Mouse (Mus musculus): ENCODE data around the gene Mnd1. TPM values are rescaled to one million over a fixed set of nuclear protein-coding genes. Genes with fewer than 3 reads are reported as not detected.

Gene Mnd1
- polyA plus RNA-seq, 1 experiment = 1.2 TPM

- Histone ChIP-seq H3K36me3 (ENCODE audit: control insufficient read depth, insufficient read depth, low read length) (no peaks in the 10 kb centered on the region), H3K27me3 (ENCODE audit: control insufficient read depth, insufficient read depth, low read length) (no peaks in the 10 kb centered on the region), H3K4me1 (ENCODE audit: control insufficient read depth, insufficient read depth, low read length) (peaks cover 9% of the 10 kb centered on the region), H3K27ac (ENCODE audit: control insufficient read depth, insufficient read depth, low read depth, low read length) (no peak overlapping the region), H3K4me3 (ENCODE audit: control insufficient read depth, low read depth, low read length) (peak overlapping the region; percentile 51)
- TF ChIP-seq POLR2A (IDR thresholded peaks at IDR 0.05; ENCODE audit: control insufficient read depth, low read depth, low read length) (no peak), CTCF (IDR thresholded peaks at IDR 0.05; ENCODE audit: control insufficient read depth, insufficient read depth, insufficient replicate concordance, low read depth, low read length) (no peak)
These were observed 35.0 kb upstream of the Mnd1 start for GRCm38 (mm10) chr3:84190513-84191061.

- Histone ChIP-seq H3K27ac (ENCODE audit: control insufficient read depth, insufficient read depth, low read depth, low read length) (no peak overlapping the region), H3K36me3 (ENCODE audit: control insufficient read depth, insufficient read depth, low read length) (no peaks in the 10 kb centered on the region), H3K4me3 (ENCODE audit: control insufficient read depth, low read depth, low read length) (no peak overlapping the region), H3K4me1 (ENCODE audit: control insufficient read depth, insufficient read depth, low read length) (peaks cover 9% of the 10 kb centered on the region), H3K27me3 (ENCODE audit: control insufficient read depth, insufficient read depth, low read length) (no peaks in the 10 kb centered on the region)
- no peak for TF ChIP-seq CTCF (IDR thresholded peaks at IDR 0.05; ENCODE audit: control insufficient read depth, insufficient read depth, insufficient replicate concordance, low read depth, low read length)
- no peak for TF ChIP-seq POLR2A (IDR thresholded peaks at IDR 0.05; ENCODE audit: control insufficient read depth, low read depth, low read length)
These were observed 34.1 kb upstream of the Mnd1 start for GRCm38 (mm10) chr3:84189629-84190173.

GRCm38 (mm10) chr3:84181717-84182116 lies 26.1 kb upstream of the Mnd1 start:
- no peaks in the 10 kb centered on the region for H3K36me3 ChIP-seq (ENCODE audit: control insufficient read depth, insufficient read depth, low read length)
- no peaks in the 10 kb centered on the region for H3K27me3 ChIP-seq (ENCODE audit: control insufficient read depth, insufficient read depth, low read length)
- TF ChIP-seq CTCF (IDR thresholded peaks at IDR 0.05; ENCODE audit: control insufficient read depth, insufficient read depth, insufficient replicate concordance, low read depth, low read length) = no peak
- no peak for TF ChIP-seq POLR2A (IDR thresholded peaks at IDR 0.05; ENCODE audit: control insufficient read depth, low read depth, low read length)
- H3K27ac ChIP-seq (ENCODE audit: control insufficient read depth, insufficient read depth, low read depth, low read length) = no peak overlapping the region
- no peaks in the 10 kb centered on the region for H3K4me1 ChIP-seq (ENCODE audit: control insufficient read depth, insufficient read depth, low read length)
- H3K4me3 ChIP-seq (ENCODE audit: control insufficient read depth, low read depth, low read length) = no peak overlapping the region

GRCm38 (mm10) chr3:84181102-84181501 lies 25.5 kb upstream of the Mnd1 start:
- no peaks in the 10 kb centered on the region for H3K4me1 ChIP-seq (ENCODE audit: control insufficient read depth, insufficient read depth, low read length)
- H3K27ac ChIP-seq (ENCODE audit: control insufficient read depth, insufficient read depth, low read depth, low read length) = no peak overlapping the region
- no peaks in the 10 kb centered on the region for H3K27me3 ChIP-seq (ENCODE audit: control insufficient read depth, insufficient read depth, low read length)
- H3K36me3 ChIP-seq (ENCODE audit: control insufficient read depth, insufficient read depth, low read length) = no peaks in the 10 kb centered on the region
- TF ChIP-seq CTCF (IDR thresholded peaks at IDR 0.05; ENCODE audit: control insufficient read depth, insufficient read depth, insufficient replicate concordance, low read depth, low read length) = no peak
- TF ChIP-seq POLR2A (IDR thresholded peaks at IDR 0.05; ENCODE audit: control insufficient read depth, low read depth, low read length) = no peak
- no peak overlapping the region for H3K4me3 ChIP-seq (ENCODE audit: control insufficient read depth, low read depth, low read length)

GRCm38 (mm10) chr3:84180304-84180703 lies 24.7 kb upstream of the Mnd1 start:
- Histone ChIP-seq H3K27me3 (ENCODE audit: control insufficient read depth, insufficient read depth, low read length) (no peaks in the 10 kb centered on the region), H3K27ac (ENCODE audit: control insufficient read depth, insufficient read depth, low read depth, low read length) (no peak overlapping the region), H3K36me3 (ENCODE audit: control insufficient read depth, insufficient read depth, low read length) (no peaks in the 10 kb centered on the region), H3K4me3 (ENCODE audit: control insufficient read depth, low read depth, low read length) (no peak overlapping the region), H3K4me1 (ENCODE audit: control insufficient read depth, insufficient read depth, low read length) (no peaks in the 10 kb centered on the region)
- TF ChIP-seq CTCF (IDR thresholded peaks at IDR 0.05; ENCODE audit: control insufficient read depth, insufficient read depth, insufficient replicate concordance, low read depth, low read length) = no peak
- no peak for TF ChIP-seq POLR2A (IDR thresholded peaks at IDR 0.05; ENCODE audit: control insufficient read depth, low read depth, low read length)

- TF ChIP-seq POLR2A (IDR thresholded peaks at IDR 0.05; ENCODE audit: control insufficient read depth, low read depth, low read length) (no peak), CTCF (IDR thresholded peaks at IDR 0.05; ENCODE audit: control insufficient read depth, insufficient read depth, insufficient replicate concordance, low read depth, low read length) (no peak)
- no peaks in the 10 kb centered on the region for H3K36me3 ChIP-seq (ENCODE audit: control insufficient read depth, insufficient read depth, low read length)
These were observed 22.2 kb upstream of the Mnd1 start for GRCm38 (mm10) chr3:84177834-84178233.

GRCm38 (mm10) chr3:84175337-84176315 lies 20.0 kb upstream of the Mnd1 start:
- no peaks in the 10 kb centered on the region for H3K4me1 ChIP-seq (ENCODE audit: control insufficient read depth, insufficient read depth, low read length)
- TF ChIP-seq POLR2A (IDR thresholded peaks at IDR 0.05; ENCODE audit: control insufficient read depth, low read depth, low read length) = no peak
- TF ChIP-seq CTCF (IDR thresholded peaks at IDR 0.05; ENCODE audit: control insufficient read depth, insufficient read depth, insufficient replicate concordance, low read depth, low read length) = peak; percentile 38; the same call in 1 of the 2 replicates
- H3K36me3 ChIP-seq (ENCODE audit: control insufficient read depth, insufficient read depth, low read length) = no peaks in the 10 kb centered on the region
- H3K4me3 ChIP-seq (ENCODE audit: control insufficient read depth, low read depth, low read length) = no peak overlapping the region
- no peaks in the 10 kb centered on the region for H3K27me3 ChIP-seq (ENCODE audit: control insufficient read depth, insufficient read depth, low read length)
- no peak overlapping the region for H3K27ac ChIP-seq (ENCODE audit: control insufficient read depth, insufficient read depth, low read depth, low read length)

More at GRCm38 (mm10) chr3:84177834-84178233, 22.2 kb upstream of the Mnd1 start:
- Histone ChIP-seq H3K4me3 (ENCODE audit: control insufficient read depth, low read depth, low read length) (no peak overlapping the region), H3K27ac (ENCODE audit: control insufficient read depth, insufficient read depth, low read depth, low read length) (no peak overlapping the region), H3K27me3 (ENCODE audit: control insufficient read depth, insufficient read depth, low read length) (no peaks in the 10 kb centered on the region), H3K4me1 (ENCODE audit: control insufficient read depth, insufficient read depth, low read length) (no peaks in the 10 kb centered on the region)

All from testis, adult 2 months (tissue).